ENCODE assay signal across 9 mouse cellular contexts in the genomic region with DNA sequence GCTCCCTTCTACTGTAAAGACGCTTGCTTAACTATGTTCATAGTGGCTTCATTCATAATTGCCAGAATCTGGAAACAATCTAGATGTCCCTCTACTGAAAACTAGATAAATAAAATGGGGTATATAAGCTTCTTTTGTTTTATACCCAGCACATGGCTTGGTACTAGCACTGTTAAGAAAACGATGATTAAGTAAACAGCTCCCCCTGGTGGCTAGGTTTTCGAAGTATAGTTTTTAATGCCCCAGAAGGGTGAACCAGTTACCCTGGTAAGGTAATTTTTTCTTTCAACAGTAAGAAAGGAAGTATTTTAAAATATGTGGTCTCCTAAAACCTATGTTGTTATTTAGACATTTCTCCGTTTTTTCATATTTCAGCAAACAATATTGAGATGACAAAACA. TPM values are rescaled to one million over a fixed set of nuclear protein-coding genes. Genes with fewer than 3 reads are reported as not detected.
DNase-seq lines count a peak whose midpoint lies in the region; ATAC-seq and TF ChIP-seq lines count a peak whose summit lies in the region.
"Had no signal": no experiment of that assay in that cellular context is flagged by ENCODE, and none has a peak within 500 bp of the region (broad histone marks: within the 10 kb centered on the region; RNA-seq: fewer than 3 reads in every experiment).

No protein-coding gene starts in this region.

- H3K36me3 ChIP-seq in forebrain, postnatal 0 days (ENCODE audit: insufficient read depth), result no peaks in the 10 kb centered on the region
- H3K36me3 ChIP-seq in forebrain, embryonic 15.5 days, result no peaks in the 10 kb centered on the region
- H3K36me3 ChIP-seq in midbrain, embryonic 14.5 days (ENCODE audit: control insufficient read depth, insufficient read depth, low read length), result no peaks in the 10 kb centered on the region
- no peaks in the 10 kb centered on the region for H3K36me3 ChIP-seq in midbrain, embryonic 10.5 days
- H3K36me3 ChIP-seq in liver, postnatal 0 days (replicated peaks; ENCODE audit: insufficient read depth, low read length), result no peaks in the 10 kb centered on the region
- H3K36me3 ChIP-seq in forebrain, embryonic 16.5 days (ENCODE audit: control insufficient read depth, insufficient read depth), result no peaks in the 10 kb centered on the region
- H3K36me3 ChIP-seq: midbrain, embryonic 12.5 days had no signal

- TF ChIP-seq EP300 in liver, postnatal 0 days (IDR thresholded peaks at IDR 0.05; ENCODE audit: low read depth), result no peak

- H3K4me2 ChIP-seq in forebrain, postnatal 0 days (ENCODE audit: low read depth), result no peak overlapping the region
- H3K4me2 ChIP-seq in forebrain, embryonic 15.5 days (replicated peaks), result no peak overlapping the region
- H3K4me2 ChIP-seq in midbrain, embryonic 14.5 days (ENCODE audit: low read length), result no peak overlapping the region
- H3K4me2 ChIP-seq in liver, postnatal 0 days (ENCODE audit: low read depth, low read length), result no peak overlapping the region
- H3K4me2 ChIP-seq in forebrain, embryonic 16.5 days (ENCODE audit: low read length), result no peak overlapping the region
- H3K4me2 ChIP-seq: midbrain, embryonic 12.5 days had no signal

- no peaks in the 10 kb centered on the region for H3K4me1 ChIP-seq in forebrain, postnatal 0 days (ENCODE audit: insufficient read depth)
- H3K4me1 ChIP-seq in forebrain, embryonic 15.5 days, result no peaks in the 10 kb centered on the region
- H3K4me1 ChIP-seq in midbrain, embryonic 14.5 days (ENCODE audit: control insufficient read depth, insufficient read depth, low read length), result no peaks in the 10 kb centered on the region
- no peaks in the 10 kb centered on the region for H3K4me1 ChIP-seq in midbrain, embryonic 10.5 days
- H3K4me1 ChIP-seq in liver, postnatal 0 days (ENCODE audit: insufficient read depth), result no peaks in the 10 kb centered on the region
- H3K4me1 ChIP-seq in forebrain, embryonic 16.5 days (replicated peaks; ENCODE audit: control insufficient read depth, insufficient read depth, low read length), result no peaks in the 10 kb centered on the region
- H3K4me1 ChIP-seq: midbrain, embryonic 12.5 days had no signal

- peak; percentile 15 for DNase-seq in forebrain, postnatal 0 days
- peak; percentile 46 for DNase-seq in midbrain, embryonic 14.5 days
- no peak for DNase-seq in midbrain, embryonic 10.5 days (ENCODE audit: low spot score)
- DNase-seq in adrenal gland, postnatal 10 days, result peak; percentile 57
- peak; percentile 17 for DNase-seq in liver, postnatal 0 days

- 0 out of 2 replicates have a peak, but pooled peaks have one; percentile 16 for TF ChIP-seq CTCF in forebrain, postnatal 0 days (IDR thresholded peaks at IDR 0.05; ENCODE audit: low read depth)
- TF ChIP-seq CTCF in liver, postnatal 0 days (IDR thresholded peaks at IDR 0.05; ENCODE audit: low read depth), result peak; percentile 53

- 44% methylated on average over 4 of the region's 4 CpGs for WGBS in forebrain, postnatal 0 days
- 43% methylated on average over 4 of the region's 4 CpGs for WGBS in forebrain, embryonic 15.5 days
- WGBS in midbrain, embryonic 14.5 days, result 37% methylated on average over 4 of the region's 4 CpGs
- WGBS in midbrain, embryonic 10.5 days, result 34% methylated on average over 4 of the region's 4 CpGs
- WGBS in liver, postnatal 0 days (ENCODE audit: insufficient replicate concordance), result 29% methylated on average over 4 of the region's 4 CpGs
- 35% methylated on average over 4 of the region's 4 CpGs for WGBS in forebrain, embryonic 16.5 days

- no peak overlapping the region for H3K27ac ChIP-seq in forebrain, postnatal 0 days (ENCODE audit: low read depth, low read length)
- no peak overlapping the region for H3K27ac ChIP-seq in forebrain, embryonic 15.5 days (replicated peaks)
- no peak overlapping the region for H3K27ac ChIP-seq in midbrain, embryonic 14.5 days (replicated peaks; ENCODE audit: low read depth, low read length)
- no peak overlapping the region for H3K27ac ChIP-seq in midbrain, embryonic 10.5 days (replicated peaks)
- no peak overlapping the region for H3K27ac ChIP-seq in liver, postnatal 0 days (ENCODE audit: low read depth)
- no peak overlapping the region for H3K27ac ChIP-seq in forebrain, embryonic 16.5 days (ENCODE audit: low read length)
- H3K27ac ChIP-seq: midbrain, embryonic 12.5 days had no signal

- no peaks in the 10 kb centered on the region for H3K27me3 ChIP-seq in forebrain, postnatal 0 days (ENCODE audit: insufficient read depth, low read length)
- no peaks in the 10 kb centered on the region for H3K27me3 ChIP-seq in forebrain, embryonic 15.5 days
- no peaks in the 10 kb centered on the region for H3K27me3 ChIP-seq in midbrain, embryonic 14.5 days (ENCODE audit: control insufficient read depth, insufficient read depth, low read length)
- peaks cover 81% of the 10 kb centered on the region for H3K27me3 ChIP-seq in midbrain, embryonic 10.5 days (ENCODE audit: low read depth, poor library complexity, severe bottlenecking)
- peaks cover 3% of the 10 kb centered on the region; the same call in 1 of the 2 replicates for H3K27me3 ChIP-seq in liver, postnatal 0 days (ENCODE audit: insufficient read depth, low read length)
- no peaks in the 10 kb centered on the region for H3K27me3 ChIP-seq in forebrain, embryonic 16.5 days (replicated peaks; ENCODE audit: control insufficient read depth, insufficient read depth, low read length)

- no peak overlapping the region for H3K4me3 ChIP-seq in forebrain, postnatal 0 days (ENCODE audit: low read depth, low read length)
- no peak overlapping the region for H3K4me3 ChIP-seq in forebrain, embryonic 15.5 days
- H3K4me3 ChIP-seq in midbrain, embryonic 14.5 days (replicated peaks; ENCODE audit: low read depth, low read length), result no peak overlapping the region
- no peak overlapping the region for H3K4me3 ChIP-seq in midbrain, embryonic 10.5 days
- H3K4me3 ChIP-seq in liver, postnatal 0 days (ENCODE audit: low read depth, low read length), result no peak overlapping the region
- H3K4me3 ChIP-seq in forebrain, embryonic 16.5 days (replicated peaks; ENCODE audit: low read length), result no peak overlapping the region
- H3K4me3 ChIP-seq: midbrain, embryonic 12.5 days had no signal

- H3K9ac ChIP-seq in forebrain, postnatal 0 days, result no peak overlapping the region
- H3K9ac ChIP-seq in forebrain, embryonic 15.5 days (replicated peaks), result no peak overlapping the region
- no peak overlapping the region for H3K9ac ChIP-seq in midbrain, embryonic 14.5 days (replicated peaks; ENCODE audit: low read length)
- H3K9ac ChIP-seq in liver, postnatal 0 days (replicated peaks), result no peak overlapping the region
- H3K9ac ChIP-seq in forebrain, embryonic 16.5 days (replicated peaks; ENCODE audit: low read depth, low read length), result no peak overlapping the region
- H3K9ac ChIP-seq: midbrain, embryonic 12.5 days had no signal

- no peak for ATAC-seq in forebrain, postnatal 0 days
- ATAC-seq in forebrain, embryonic 15.5 days (replicated peaks), result no peak
- ATAC-seq in midbrain, embryonic 14.5 days (ENCODE audit: low FRiP score, low TSS enrichment), result no peak
- no peak for ATAC-seq in liver, postnatal 0 days
- ATAC-seq in frontal cortex, adult (ENCODE audit: low TSS enrichment), result no peak
- ATAC-seq in forebrain, embryonic 16.5 days, result no peak

- H3K9me3 ChIP-seq in forebrain, postnatal 0 days (ENCODE audit: low read length), result no peaks in the 10 kb centered on the region
- H3K9me3 ChIP-seq in forebrain, embryonic 15.5 days, result no peaks in the 10 kb centered on the region
- no peaks in the 10 kb centered on the region for H3K9me3 ChIP-seq in midbrain, embryonic 14.5 days (ENCODE audit: control insufficient read depth, low read length)
- H3K9me3 ChIP-seq in midbrain, embryonic 10.5 days (replicated peaks), result no peaks in the 10 kb centered on the region
- no peaks in the 10 kb centered on the region for H3K9me3 ChIP-seq in liver, postnatal 0 days (ENCODE audit: low read length)
- H3K9me3 ChIP-seq in forebrain, embryonic 16.5 days (ENCODE audit: control insufficient read depth, low read length), result no peaks in the 10 kb centered on the region
- H3K9me3 ChIP-seq: midbrain, embryonic 12.5 days had no signal

RNA-seq across cellular contexts. Expression of a gene that starts 58.0 kb away (rescaled TPM):
- total RNA-seq in forebrain, postnatal 0 days (2014; rRNA removed), result 15.4 and 18.3 TPM in 2 replicates
- polyA plus RNA-seq in forebrain, postnatal 0 days (2015; fragmentation: Nextera tagmentation; extraction: Ambion mirVana), result 2.1 and 3.3 TPM in 2 replicates
- polyA plus RNA-seq in forebrain, embryonic 15.5 days (2015; fragmentation: Nextera tagmentation; extraction: Ambion mirVana), result 2.6 and 3.0 TPM in 2 replicates
- polyA plus RNA-seq in midbrain, embryonic 14.5 days (2014; fragmentation: Nextera tagmentation; extraction: Ambion mirVana), result 9.7 and 11.0 TPM in 2 replicates
- 1.8 and 2.1 TPM in 2 replicates for polyA plus RNA-seq in midbrain, embryonic 10.5 days (2016; fragmentation: Nextera tagmentation; extraction: Ambion mirVana)
- 10 to 100 TPM; 20.9 to 30.3 TPM for total RNA-seq in adrenal gland, postnatal 10 days (2021)
- 0.39 and 0.45 TPM in 2 replicates for polyA plus RNA-seq in liver, postnatal 0 days (2015; fragmentation: Nextera tagmentation; extraction: Ambion mirVana)
- 3.8 and 4.5 TPM in 2 replicates for polyA plus RNA-seq in forebrain, embryonic 16.5 days (2015; fragmentation: Nextera tagmentation; extraction: Ambion mirVana)
